Comparison of ENCODE assay signal across 8 mouse cellular contexts in genomic region chr11:103217790-103218516, GRCm38 (mm10). TPM values are rescaled to one million over a fixed set of nuclear protein-coding genes. Genes with fewer than 3 reads are reported as not detected.
DNase-seq lines count a peak whose midpoint lies in the region; ATAC-seq and TF ChIP-seq lines count a peak whose summit lies in the region.

Gene Spata32 (minus strand): TSS chr11:103218432.

- peaks cover 6% of the 10 kb centered on the region; the same call in 1 of the 2 replicates for H3K9me3 ChIP-seq in heart, postnatal 0 days (replicated peaks; ENCODE audit: control insufficient read depth, low read length)
- H3K9me3 ChIP-seq in liver, postnatal 0 days (ENCODE audit: low read length): no peaks in the 10 kb centered on the region
- no peaks in the 10 kb centered on the region for H3K9me3 ChIP-seq in neural tube, embryonic 11.5 days (ENCODE audit: control insufficient read depth, low read length)

- under 1% methylated on average over 45 of the region's 45 CpGs for WGBS in heart, postnatal 0 days
- WGBS in liver, postnatal 0 days (ENCODE audit: insufficient replicate concordance): under 1% methylated on average over 45 of the region's 45 CpGs
- WGBS in neural tube, embryonic 11.5 days: under 1% methylated on average over 45 of the region's 45 CpGs

- no peaks in the 10 kb centered on the region for H3K27me3 ChIP-seq in heart, postnatal 0 days (ENCODE audit: control insufficient read depth, insufficient read depth, low read length)
- H3K27me3 ChIP-seq in liver, postnatal 0 days (ENCODE audit: insufficient read depth, low read length): no peaks in the 10 kb centered on the region
- 0 out of 2 replicates have a peak, but pooled peaks cover 7% of the 10 kb centered on the region for H3K27me3 ChIP-seq in neural tube, embryonic 11.5 days (ENCODE audit: control insufficient read depth, insufficient read depth, low read length)

- ATAC-seq in heart, postnatal 0 days (ENCODE audit: insufficient read depth, low read depth): peak; percentile 61
- peak; percentile 70 for ATAC-seq in liver, postnatal 0 days
- peak; percentile 71 for ATAC-seq in neural tube, embryonic 11.5 days (ENCODE audit: insufficient read depth, low FRiP score, low TSS enrichment)

- no peak within 1 kb of the TSS for H3K27ac ChIP-seq in embryonic fibroblast, embryonic 13.5 days (ENCODE audit: insufficient read depth, low read length)
- no peak within 1 kb of the TSS for H3K27ac ChIP-seq in heart, postnatal 0 days (ENCODE audit: low read depth)
- no peak within 1 kb of the TSS for H3K27ac ChIP-seq in liver, postnatal 0 days (ENCODE audit: low read depth)
- no peak within 1 kb of the TSS for H3K27ac ChIP-seq in neural tube, embryonic 11.5 days (ENCODE audit: low read depth, low read length)

- TF ChIP-seq CTCF in embryonic fibroblast, embryonic 13.5 days (IDR thresholded peaks at IDR 0.05; ENCODE audit: borderline replicate concordance, insufficient read depth, low read length): no peak
- TF ChIP-seq CTCF in heart, postnatal 0 days (IDR thresholded peaks at IDR 0.05; ENCODE audit: low read depth): no peak
- TF ChIP-seq CTCF in liver, postnatal 0 days (IDR thresholded peaks at IDR 0.05; ENCODE audit: low read depth): no peak

- TF ChIP-seq POLR2A in embryonic fibroblast, embryonic 13.5 days (IDR thresholded peaks at IDR 0.05; ENCODE audit: low read depth, low read length): no peak

- TF ChIP-seq EP300 in heart, postnatal 0 days (IDR thresholded peaks at IDR 0.05; ENCODE audit: low read depth): no peak
- TF ChIP-seq EP300 in liver, postnatal 0 days (IDR thresholded peaks at IDR 0.05; ENCODE audit: low read depth): no peak

- H3K4me2 ChIP-seq in heart, postnatal 0 days (ENCODE audit: low read depth, low read length): peak within 1 kb of the TSS; percentile 81
- H3K4me2 ChIP-seq in liver, postnatal 0 days (ENCODE audit: low read depth, low read length): peak within 1 kb of the TSS; percentile 83
- peak within 1 kb of the TSS; percentile 94 for H3K4me2 ChIP-seq in neural tube, embryonic 11.5 days (ENCODE audit: low read depth)

- DNase-seq in CD4-positive helper T cell, adult 2 months (ENCODE audit: low read depth, low spot score): peak; percentile 88
- peak; percentile 93 for DNase-seq in brain, adult 2 months (ENCODE audit: low read depth, low spot score)
- DNase-seq in heart, postnatal 0 days (ENCODE audit: low spot score): peak; percentile 31
- DNase-seq in kidney, postnatal 4 days: peak; percentile 68 to 74
- peak; percentile 62 for DNase-seq in liver, postnatal 0 days
- DNase-seq in neural tube, embryonic 11.5 days (ENCODE audit: low spot score): peak; percentile 63
- DNase-seq in thymus, adult 18-20 months: peak; percentile 72 to 80

- H3K9ac ChIP-seq in heart, postnatal 0 days (replicated peaks; ENCODE audit: low read depth, low read length): peak within 1 kb of the TSS; percentile 39
- H3K9ac ChIP-seq in liver, postnatal 0 days (replicated peaks): peak within 1 kb of the TSS; percentile 47; the same call in 1 of the 2 replicates
- peak within 1 kb of the TSS; percentile 62 for H3K9ac ChIP-seq in neural tube, embryonic 11.5 days (ENCODE audit: low read length)

- peaks cover 17% of the 10 kb centered on the region for H3K36me3 ChIP-seq in heart, postnatal 0 days (replicated peaks; ENCODE audit: control insufficient read depth, insufficient read depth, low read length)
- 0 out of 2 replicates have a peak, but pooled peaks cover 5% of the 10 kb centered on the region for H3K36me3 ChIP-seq in liver, postnatal 0 days (replicated peaks; ENCODE audit: insufficient read depth, low read length)
- H3K36me3 ChIP-seq in neural tube, embryonic 11.5 days (ENCODE audit: control insufficient read depth, insufficient read depth, low read length): no peaks in the 10 kb centered on the region

- no peaks in the 10 kb centered on the region for H3K4me1 ChIP-seq in embryonic fibroblast, embryonic 13.5 days (ENCODE audit: control insufficient read depth, insufficient read depth, low read length)
- peaks cover 3% of the 10 kb centered on the region; the same call in 1 of the 2 replicates for H3K4me1 ChIP-seq in heart, postnatal 0 days (ENCODE audit: control insufficient read depth, insufficient read depth)
- peaks cover 6% of the 10 kb centered on the region; the same call in 1 of the 2 replicates for H3K4me1 ChIP-seq in liver, postnatal 0 days (ENCODE audit: insufficient read depth)
- H3K4me1 ChIP-seq in neural tube, embryonic 11.5 days (ENCODE audit: control insufficient read depth, insufficient read depth, low read length): no peaks in the 10 kb centered on the region

- peak within 1 kb of the TSS; percentile 22; the same call in 1 of the 2 replicates for H3K4me3 ChIP-seq in embryonic fibroblast, embryonic 13.5 days (ENCODE audit: insufficient read depth, low read length)
- peak within 1 kb of the TSS; percentile 48 for H3K4me3 ChIP-seq in heart, postnatal 0 days (ENCODE audit: low read depth, low read length)
- peak within 1 kb of the TSS; percentile 46 for H3K4me3 ChIP-seq in liver, postnatal 0 days (ENCODE audit: low read depth, low read length)
- peak within 1 kb of the TSS; percentile 41 for H3K4me3 ChIP-seq in neural tube, embryonic 11.5 days (ENCODE audit: low read depth, low read length)

RNA-seq across cellular contexts. Expression of gene Spata32, which starts in this region (rescaled TPM):
- polyA plus RNA-seq in embryonic fibroblast, embryonic 13.5 days (2011; ENCODE audit: insufficient read length, low read depth, missing spikeins): not detected in 2 replicates
- total RNA-seq in heart, postnatal 0 days (2014; rRNA removed; ENCODE audit: low replicate concordance): not detected in 2 replicates
- polyA plus RNA-seq in heart, postnatal 0 days (2015; fragmentation: Nextera tagmentation; extraction: Ambion mirVana): not detected in 2 replicates
- not detected in 2 replicates for polyA plus RNA-seq in liver, postnatal 0 days (2015; fragmentation: Nextera tagmentation; extraction: Ambion mirVana)
- not detected in 2 replicates for polyA plus RNA-seq in neural tube, embryonic 11.5 days (2014; fragmentation: Nextera tagmentation; extraction: Ambion mirVana)

Comparison
In these comparisons a context has a peak if more than half of its experiments do, and no peak if none do; other contexts are left out.
1. Peak in DNase-seq, ATAC-seq, H3K4me3 ChIP-seq, H3K9ac ChIP-seq and H3K4me2 ChIP-seq in heart, postnatal 0 days; RNA of the gene not detected or under 1 TPM.
2. Peak in DNase-seq, ATAC-seq, H3K4me3 ChIP-seq, H3K9ac ChIP-seq and H3K4me2 ChIP-seq in liver, postnatal 0 days; RNA of the gene not detected or under 1 TPM.
3. Peak in DNase-seq, ATAC-seq, H3K4me3 ChIP-seq, H3K9ac ChIP-seq and H3K4me2 ChIP-seq in neural tube, embryonic 11.5 days; RNA of the gene not detected or under 1 TPM.
4. DNase-seq: peak in every context shown above with its lines; median percentile 93 in brain, adult 2 months; 88 in CD4-positive helper T cell, adult 2 months; 76 in thymus, adult 18-20 months; 71 in kidney, postnatal 4 days; 63 in neural tube, embryonic 11.5 days; 62 in liver, postnatal 0 days; 31 in heart, postnatal 0 days.